Mouse (Mus musculus): ENCODE measurements around the gene Mpped1.

Mpped1 gene

DNA sequence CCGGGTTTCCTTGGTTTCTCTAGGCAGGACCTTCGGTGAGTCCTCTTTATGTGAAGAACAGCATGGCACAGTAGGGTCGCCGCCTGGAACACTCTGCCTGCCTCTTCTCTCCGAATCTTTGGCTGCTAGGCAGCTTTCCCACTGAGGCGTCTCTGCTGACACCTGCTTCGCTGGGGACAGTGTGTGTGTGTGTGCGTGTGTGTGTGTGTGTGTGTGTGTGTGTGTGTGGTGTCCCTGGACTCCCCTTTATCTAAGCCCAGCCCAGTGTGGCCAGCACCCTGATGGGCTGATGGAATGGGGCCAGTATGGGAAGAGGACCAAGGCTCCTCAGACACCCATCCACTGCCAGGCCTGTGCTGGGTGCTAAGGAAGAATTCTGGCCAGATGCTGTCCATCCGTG is 9.8 kb downstream of the Mpped1 start:
- in situ Hi-C loops (cut with MboI) = no loop called here

DNA sequence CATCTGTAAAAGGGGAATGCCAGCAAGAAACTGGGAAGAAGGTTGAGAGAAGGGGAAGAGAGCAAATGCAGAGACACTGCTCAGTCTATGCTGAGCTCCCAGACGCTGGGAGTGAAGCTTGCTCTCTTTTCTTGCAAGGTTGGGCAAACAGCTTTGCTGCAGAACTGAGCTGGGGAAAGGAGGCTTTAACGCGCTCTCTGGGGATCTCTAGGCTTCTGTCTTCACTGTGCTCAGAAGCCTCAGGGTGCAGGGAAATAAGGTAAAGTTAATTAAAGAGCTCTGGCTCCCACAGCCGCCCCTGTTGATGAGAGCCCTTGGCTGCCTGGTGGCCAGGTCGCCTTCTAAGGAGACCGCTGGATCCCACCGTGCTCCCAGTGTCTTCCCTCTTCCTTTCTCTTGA is 17.7 kb downstream of the Mpped1 start:
- in situ Hi-C loops (cut with MboI) = no loop called here

DNA sequence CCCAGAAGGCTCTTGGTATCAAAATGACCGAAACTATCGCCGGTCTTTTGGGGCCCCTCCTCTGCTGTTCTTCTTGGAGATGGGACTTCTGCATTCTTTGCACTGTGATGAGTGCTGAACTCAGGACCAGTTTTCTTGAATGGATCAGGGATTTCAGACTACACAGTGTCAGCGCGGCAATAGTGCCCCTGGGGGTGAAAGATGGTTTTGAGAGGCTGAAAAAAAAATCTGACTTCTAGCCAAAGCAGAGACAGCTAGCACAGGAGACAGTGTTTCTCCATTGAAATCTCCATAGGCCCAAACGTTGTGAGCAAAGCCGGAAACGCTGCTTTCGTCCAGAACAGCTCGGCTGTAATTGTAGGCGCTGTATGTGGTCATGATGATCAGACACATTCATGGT is 19.7 kb downstream of the Mpped1 start:
- in situ Hi-C loops (cut with MboI) = no loop called here

DNA sequence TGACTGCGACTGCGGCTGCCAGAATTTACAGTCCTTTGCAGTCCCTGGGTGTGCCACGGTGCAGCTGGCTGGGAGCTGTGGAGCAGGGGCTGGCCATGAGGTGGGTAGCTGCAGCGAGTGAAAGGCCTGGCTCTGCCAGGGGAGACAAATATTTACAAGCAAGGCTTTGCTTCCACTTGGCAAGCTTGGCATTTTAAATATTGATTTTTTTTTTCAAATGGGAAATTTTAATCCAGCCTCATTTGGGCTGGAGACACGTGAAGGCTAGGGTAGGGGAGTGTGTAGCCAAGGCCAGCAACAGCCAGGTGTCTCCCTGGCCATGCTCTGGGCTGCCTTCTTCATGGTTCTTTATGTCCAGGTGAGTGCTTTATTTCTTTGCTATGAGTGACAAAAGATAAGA is 21.7 kb downstream of the Mpped1 start:
- in situ Hi-C loops (cut with MboI) = no loop called here

DNA sequence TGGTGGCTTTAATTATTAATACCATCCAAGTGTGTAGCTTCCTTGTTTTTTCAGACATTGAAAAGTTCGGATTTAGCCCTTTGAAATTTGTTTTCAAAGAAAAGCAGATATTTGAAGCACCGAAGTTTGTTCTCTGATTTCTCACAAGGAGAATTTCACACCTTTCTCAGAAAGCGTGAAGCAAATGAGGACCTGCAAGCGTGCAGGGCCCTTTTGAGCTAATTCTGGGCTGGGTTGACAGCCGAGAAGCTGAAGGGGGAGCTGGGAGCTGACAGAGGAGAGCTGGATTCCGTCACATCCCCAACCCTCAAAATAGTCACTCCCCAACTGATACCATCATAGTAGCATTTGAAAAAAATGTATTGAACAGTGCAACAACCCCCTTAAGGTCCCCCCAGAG is 34.8 kb downstream of the Mpped1 start:
- in situ Hi-C loops (cut with MboI) = no loop called here

DNA sequence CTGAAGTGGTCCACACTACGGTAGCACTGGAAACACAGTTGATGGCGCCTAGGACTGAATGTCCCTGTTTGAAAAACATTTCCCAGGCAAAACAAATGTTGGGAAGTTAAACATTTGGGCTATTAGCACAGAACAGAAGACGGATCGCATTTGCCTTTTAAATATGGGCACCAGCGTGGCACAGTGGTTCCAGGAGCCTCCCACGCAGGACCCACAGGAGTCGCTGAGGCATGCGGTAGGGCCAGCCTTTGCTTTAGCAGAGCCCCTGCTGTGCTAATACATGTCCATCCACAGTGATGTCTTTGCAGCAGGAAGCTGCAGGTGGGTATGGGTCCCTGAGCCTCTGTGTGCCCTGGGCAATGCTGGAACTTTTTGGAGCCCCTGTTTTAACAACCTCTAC is 48.7 kb downstream of the Mpped1 start:
- in situ Hi-C loops (cut with MboI) = no loop called here

DNA sequence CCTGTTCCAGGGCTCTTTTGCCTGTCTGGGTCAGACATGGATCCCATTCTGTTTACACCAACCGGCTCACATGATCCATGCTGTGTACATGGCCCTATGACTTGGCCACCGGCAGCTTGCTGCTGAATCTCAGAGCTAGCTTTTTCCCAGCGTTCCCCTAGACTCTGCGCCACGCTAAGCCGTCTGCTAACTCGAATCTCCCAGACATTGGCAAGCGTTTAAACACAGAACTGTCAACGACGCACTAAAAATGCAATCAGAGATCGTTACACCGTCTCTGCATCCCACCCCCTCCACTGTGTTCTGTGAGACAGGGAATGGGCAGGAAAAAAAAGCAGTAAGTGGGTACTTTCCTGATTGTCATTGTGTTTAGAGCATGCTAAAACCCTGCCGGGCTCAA is 50.0 kb downstream of the Mpped1 start:
- in situ Hi-C loops (cut with MboI) = no loop called here

DNA sequence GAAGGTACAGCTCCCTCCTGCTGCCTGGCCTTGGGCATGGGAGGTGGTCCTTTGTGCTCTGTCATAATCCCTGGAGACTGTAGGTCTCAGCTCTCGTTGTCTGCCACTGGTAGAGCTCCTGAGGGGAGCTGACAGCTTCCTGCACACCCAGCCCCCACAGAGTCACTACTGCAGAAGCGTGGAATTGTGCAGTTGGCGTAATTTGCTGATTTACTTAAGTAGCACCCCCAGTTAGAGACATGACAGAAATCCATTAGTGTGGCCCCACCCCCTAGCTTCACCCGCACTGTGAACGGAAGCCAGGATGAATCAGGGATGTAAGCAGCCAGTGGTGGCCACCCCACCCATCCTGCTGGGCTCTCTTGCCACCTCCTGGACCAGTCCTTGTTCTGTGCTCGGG is 53.0 kb downstream of the Mpped1 start:
- in situ Hi-C loops (cut with MboI) = no loop called here

DNA sequence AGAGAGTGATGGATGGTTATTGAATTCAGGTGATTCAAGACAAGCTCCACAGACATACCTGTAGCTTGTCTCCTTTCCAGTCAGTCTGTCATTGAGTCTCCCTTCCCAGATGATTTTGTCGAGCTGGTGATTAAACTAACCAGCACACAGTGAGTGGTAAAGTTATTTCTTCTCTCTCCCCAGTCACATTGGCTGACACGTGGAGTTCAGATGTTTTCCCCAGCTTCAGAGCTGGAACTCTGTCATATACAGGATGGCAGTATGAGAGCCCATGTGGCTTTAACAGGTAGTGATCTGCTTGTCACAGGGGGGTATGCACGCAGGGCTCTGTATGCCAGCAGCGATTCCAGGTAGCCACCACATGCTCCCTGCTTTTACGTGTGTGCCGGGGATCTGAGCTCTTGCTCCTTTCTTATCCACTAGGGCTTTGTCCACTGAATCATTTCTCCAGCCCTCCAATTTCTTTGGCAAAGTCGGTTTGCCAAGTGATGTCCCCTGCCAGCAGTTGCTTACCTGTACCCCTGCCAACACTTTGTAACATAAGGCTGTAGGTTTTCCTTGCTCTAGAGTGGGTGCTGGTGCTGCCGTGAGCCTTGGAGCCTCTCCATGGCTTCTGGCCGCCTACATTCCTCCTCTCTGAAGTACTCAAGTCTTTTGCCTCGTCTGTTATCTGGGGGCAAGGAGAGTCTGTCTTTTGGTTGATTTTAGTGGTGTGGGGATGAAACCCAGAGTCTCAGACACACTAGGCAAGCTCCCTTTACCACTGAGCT is 61.9 kb downstream of the Mpped1 start:
- in situ Hi-C loops (cut with MboI) = no loop called here

DNA sequence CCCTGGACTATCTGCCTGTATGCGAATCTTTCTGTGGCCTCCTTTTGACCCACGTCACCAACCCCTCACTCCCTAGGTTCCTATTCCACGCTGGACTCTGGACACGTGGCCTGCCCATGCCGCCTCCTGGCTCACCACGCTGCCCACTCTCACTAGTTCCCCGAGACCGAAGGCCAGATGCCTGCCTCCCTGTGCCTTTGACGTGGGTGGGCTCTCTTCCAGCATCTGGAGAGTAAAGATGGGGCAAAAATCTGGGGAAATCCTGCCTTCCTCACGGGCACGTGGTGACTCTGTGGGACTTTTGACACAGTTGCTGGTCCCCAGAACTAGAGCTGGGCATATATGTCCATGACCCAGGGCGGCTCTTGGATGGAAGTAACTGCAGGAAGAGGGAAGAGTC is 63.2 kb downstream of the Mpped1 start:
- in situ Hi-C loops (cut with MboI) = no loop called here

DNA sequence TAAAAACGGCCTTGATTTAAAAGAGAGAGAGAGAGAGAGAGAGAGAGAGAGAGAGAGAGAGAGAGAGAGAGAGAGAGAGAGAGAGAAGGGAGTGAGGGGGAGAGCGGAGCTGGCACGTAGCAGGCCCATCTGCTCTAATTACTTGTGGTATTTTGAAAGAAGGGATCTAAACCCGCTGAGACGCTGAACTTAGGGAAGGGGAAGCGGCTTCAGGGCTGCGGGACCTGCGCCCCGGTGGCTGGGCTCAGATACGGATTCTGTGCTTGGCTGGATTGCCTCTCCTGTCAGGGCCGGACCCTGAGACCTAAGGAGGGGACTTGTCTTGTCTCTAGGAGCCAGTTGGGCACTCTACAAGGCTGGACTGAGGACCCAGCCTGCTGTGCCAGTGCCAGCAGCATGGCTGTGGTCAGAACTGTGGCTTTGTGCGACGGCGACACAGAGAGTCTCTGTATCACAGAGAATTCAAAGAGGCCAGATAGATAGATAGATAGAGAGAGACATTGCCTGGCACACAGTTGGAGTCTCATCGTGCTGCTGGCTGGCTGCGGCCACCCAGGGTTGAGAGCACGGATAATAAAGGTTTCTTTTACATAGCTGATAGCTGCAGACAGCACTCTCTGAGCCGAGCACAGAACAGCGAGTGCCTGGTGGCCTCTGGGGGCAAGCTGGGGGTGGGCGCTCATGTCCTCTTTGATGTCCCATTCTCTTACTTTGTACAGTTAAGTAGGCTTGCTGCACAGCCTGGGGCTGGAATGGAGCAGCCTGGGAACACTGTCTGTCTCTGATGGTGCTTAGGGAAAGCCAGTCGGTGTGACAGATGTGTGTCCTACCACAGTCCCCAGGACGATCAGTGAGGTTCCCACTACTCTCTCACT is 63.9 kb downstream of the Mpped1 start:
- in situ Hi-C loops (cut with MboI) = no loop called here

DNA sequence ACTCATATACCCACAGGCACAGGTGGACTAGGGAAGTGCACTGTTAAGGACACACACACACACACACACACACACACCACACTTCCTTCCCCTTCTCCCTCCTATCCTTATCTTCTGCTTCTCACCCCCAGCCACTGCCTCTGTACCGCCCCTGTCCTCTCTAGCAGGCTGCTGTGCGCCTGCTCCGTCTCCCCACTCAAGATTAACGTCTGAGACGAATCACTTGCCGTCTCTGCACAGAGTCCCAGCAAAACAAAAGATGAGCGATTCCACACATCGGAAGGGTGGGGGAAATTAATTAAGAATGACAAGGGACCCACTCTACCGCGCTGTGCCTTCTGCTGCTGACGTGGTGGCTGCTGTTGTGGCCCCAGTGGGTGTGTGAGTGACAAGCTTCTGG is 66.5 kb downstream of the Mpped1 start:
- in situ Hi-C loops (cut with MboI) = no loop called here

DNA sequence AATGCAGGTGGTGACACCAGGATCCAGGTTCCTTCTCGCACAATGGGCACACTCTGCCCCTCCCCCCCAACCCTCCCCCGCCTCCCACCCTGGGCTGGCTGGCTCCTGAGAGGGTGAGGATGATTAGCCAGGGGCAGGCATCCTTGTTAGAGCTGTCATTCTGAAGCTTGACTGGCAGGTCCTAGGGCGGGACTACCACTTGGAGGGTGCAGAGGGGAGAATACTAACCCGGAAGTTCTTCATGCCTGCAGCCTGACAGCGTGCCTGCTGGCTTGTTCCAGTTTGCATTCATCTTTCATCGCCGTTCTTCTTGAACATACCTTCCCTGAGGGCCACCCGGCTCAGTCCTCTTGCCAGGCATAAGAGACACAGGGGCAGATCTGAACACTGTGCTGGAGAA is 67.3 kb downstream of the Mpped1 start:
- in situ Hi-C loops (cut with MboI) = no loop called here

DNA sequence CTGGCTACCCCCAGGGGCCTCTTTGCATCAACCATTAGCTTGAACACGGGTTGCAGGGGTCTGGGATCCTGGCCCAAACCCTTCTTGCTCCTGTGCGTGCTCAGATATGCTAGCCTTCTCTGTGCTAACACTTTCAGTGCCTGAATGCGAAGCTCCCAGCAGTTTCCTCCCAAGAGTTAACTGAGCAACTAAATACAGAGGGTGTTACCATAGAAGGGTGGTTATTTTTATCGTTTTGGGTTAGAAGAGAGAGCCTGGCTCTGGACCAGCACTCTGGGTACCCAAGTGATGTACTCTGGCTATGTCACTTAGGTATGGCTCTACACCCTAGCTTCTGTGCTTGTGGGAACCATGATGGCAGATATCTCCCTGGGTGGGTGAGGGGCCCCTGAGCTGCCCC is 68.2 kb downstream of the Mpped1 start:
- in situ Hi-C loops (cut with MboI) = no loop called here

DNA sequence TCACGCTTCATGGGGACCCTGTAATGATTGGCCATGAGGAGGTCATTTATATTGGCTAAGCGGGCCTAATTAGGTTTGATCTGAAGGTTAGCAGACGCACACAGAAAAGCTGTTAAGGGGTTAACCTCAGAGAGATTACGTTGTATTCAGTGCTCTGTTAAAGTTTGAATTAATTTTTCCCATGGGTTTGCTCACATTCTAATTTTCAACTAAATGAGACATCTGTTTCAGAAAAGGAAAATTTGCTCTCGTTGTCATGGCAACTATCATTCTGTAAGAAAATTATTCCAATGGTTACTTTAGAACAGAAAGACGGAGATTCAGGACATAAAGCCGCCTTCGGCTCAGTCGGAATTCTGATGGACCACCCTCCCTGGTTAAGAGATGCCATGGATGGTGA is 68.9 kb downstream of the Mpped1 start:
- in situ Hi-C loops (cut with MboI) = no loop called here

DNA sequence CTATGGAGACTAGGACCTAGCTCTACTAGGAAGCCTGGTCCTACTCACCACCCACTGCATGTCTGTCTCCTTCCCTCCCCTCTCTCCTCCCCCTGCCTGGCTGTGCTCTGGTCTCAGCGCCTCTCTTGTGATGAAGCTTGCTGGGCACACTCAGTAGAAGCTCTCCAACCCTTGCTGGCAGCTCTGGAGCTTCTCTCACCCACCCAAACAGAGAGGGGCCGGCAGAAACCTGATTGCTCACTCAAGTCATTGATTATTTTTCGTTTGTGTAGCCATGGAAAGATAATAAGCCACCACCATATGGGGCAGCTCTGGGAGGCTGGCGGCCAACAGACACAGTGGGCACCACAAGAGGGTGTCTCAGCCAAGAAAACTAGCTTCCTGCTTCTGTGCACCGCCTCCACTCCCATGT is 74.1 kb downstream of the Mpped1 start:
- in situ Hi-C loops (cut with MboI) = no loop called here

DNA sequence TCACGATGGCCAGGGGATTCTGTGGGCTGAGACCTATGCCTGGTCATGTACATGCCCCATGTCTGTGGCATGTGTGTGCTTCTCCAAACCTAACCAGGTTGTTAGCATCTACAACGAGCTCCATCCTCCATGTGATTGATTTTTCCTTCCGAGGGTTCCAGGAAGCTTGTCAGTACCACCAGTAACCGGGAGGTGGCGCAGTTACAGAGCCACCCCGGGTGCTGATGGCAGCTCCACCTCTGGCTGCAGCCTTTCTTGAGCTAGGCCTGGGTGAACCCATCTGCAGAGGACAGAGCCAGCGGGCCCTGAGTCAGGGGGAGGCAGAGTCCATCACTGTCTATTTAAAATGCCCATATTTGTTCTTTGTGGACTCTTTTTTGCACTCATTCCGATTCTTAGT is 77.9 kb downstream of the Mpped1 start:
- in situ Hi-C loops (cut with MboI) = no loop called here

DNA sequence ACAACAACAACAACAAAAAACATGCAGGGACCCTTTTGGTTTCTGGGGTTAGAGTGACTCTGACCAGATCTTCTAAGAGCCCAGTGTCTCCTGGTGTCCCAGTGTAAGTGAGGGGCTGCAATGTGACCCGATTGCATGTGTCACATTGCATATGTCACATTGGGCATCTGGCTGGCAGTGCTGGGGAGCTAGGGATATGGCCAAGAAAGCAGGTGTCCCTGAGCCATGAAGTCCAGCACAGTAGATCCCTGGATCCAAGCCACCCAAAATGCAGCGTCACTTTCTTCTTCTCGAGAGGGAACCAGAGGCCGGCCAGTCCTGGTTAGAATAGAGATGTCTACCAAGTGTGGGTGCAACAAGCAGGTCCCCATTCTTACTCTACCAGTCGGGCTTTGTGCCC is 86.4 kb downstream of the Mpped1 start:
- in situ Hi-C loops (cut with MboI) = no loop called here

DNA sequence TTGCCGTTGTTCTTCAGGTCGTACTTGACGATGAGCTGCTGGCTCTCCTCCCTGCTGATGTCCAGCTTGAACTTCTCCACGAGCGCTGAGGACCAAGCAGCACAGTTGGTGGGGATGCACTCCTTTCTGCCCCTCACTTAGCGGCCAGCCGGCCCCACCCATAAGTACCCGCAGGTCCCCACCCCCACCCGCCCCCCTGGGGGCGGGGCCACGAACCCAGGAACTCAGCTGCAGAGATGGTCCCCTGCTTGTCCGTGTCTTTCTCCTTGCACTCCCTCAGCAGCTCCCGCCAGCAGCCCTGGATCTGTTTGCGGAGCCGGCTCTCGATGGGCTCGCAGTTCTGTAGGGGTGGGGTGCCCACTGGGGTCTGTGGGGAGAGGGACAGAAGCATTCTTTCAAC is 91.7 kb downstream of the Mpped1 start:
- in situ Hi-C loops (cut with MboI) = no loop called here

DNA sequence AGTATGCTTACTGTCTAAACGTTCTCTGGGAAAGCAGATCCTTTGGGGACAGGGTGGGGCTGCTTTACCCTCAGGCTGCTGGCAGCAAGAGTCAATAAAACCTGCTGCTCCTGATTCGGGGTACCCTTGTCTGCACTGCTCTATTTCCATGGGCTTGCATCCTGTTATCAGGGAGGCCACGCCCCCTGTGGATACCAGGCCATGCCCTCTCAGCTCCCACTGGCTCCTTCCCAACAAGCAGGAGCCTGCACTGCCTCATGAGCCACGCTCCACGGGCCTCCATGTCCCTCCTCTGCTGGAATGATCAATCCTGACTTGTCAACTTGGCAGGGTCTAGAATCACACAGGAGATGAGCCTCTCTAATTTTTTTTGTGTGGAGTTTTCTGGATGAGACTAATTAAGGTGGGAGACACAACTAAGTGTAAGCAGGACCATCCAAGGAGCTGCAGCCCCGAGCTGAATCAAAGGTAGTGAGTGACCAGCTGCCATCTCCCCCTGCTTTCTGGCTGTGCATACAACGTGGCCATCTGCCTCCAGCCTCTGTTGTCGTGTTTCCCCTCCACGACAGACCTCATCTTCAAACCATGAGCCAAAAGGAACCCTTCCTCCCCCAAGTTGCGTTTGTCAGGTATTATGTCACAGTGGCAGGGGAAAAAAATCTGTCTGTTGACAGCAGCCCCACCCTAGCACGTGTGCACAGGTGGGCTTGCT is 98.0 kb downstream of the Mpped1 start:
- in situ Hi-C loops (cut with MboI) = no loop called here

DNA sequence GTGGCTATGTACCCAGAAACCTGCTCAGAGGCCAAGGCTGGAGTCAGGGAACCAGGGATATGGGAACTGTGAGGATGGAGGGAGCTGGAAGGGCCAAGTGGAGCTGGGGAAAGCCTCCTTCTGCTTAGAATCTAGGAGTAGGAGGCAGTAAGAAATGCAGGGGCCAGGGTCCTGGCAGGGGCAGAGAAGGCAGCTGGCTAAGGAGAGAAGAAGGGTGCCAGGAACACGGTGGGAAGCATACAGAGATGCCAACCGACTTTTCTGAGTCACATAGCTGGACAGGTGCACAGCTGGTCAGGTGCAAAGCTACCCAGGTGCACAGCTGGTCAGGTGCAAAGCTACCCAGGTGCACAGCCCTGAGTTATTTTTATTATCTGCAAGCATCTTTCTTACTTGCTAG is 98.6 kb downstream of the Mpped1 start:
- in situ Hi-C loops (cut with MboI) = no loop called here

DNA sequence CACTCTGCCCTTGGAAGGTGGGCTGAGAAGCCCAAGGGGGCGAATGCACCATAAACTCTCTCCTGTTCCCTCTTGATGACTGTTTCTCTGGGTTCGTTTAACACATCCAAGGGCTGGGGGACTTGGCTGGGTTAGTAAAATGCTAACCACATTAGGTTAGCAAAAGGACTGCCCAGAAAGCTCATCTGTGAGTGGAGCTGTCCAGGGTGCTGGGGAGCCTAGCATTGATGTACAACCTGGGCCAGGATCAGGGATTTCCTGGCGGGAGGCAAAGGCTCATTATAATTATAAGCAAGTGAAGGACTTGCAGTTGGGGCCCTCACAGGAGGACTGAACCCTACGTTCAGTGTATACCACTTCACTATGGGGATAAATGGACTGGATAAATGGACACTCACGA is 100.6 kb downstream of the Mpped1 start:
- in situ Hi-C loops (cut with MboI) = no loop called here

DNA sequence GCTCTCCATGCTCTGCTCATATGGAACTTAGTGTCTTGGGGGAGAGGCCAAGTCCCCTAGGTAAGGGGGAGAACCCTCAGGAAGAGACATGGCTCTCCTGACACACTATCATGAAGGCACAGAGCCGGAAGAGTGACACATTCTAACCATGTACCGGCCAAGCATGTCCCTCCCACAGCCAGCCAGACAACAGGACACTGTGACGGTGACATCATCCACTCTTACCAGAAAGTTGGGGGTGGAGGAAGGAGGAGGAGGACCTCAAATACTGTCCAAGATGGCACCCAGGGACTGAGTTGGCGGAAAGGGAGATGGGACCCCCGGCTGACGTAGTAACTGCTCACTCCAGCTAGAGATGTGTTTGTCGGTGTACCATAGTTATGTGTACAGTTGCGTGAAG is 104.6 kb downstream of the Mpped1 start:
- in situ Hi-C loops (cut with MboI) = no loop called here

Measured in mature B cell (primary cell).